Mouse (Mus musculus) layer of hippocampus, adult 18-20 months (tissue): Measurements from ENCODE around the gene Tob1. TPM values are rescaled to one million over a fixed set of nuclear protein-coding genes. Genes with fewer than 3 reads are reported as not detected.
A peak's percentile ranks its signal among the peaks of the same experiment; 100 is the strongest.

Source experiments
- DNase-seq, 2 experiments: peaks; one replicate each; pipeline ENCODE4 v3.0.0; 2022; ENCODE audit warnings: low spot score in 2 of 2
- total RNA-seq, 2 experiments: library from RNA; stranded (reverse); gene quantifications; 2 replicates each; pipeline ENCODE4 v1.2.3; 2021

Tob1 gene
- total RNA-seq, 2 experiments from 2014 or later = 46.3 to 48.6 TPM

DNA sequence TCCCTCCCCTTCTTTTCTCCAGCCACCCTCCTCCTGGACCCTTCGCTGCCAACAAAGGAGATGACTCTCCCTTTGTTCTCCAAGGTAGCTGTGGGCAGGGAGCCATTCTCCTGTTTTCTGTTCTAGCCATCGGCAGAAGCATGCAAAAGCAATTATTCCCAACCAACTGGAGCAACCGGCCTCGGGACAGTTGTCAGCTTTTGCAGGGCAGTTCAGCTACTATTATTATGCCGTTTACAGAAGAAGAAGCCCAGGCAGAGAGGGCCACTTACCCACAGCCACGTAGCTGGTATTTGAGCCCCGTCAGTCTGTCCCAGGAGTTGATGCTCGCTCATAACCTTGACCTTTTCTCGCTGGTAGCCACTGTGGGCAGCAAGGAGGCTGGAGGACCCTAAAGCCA is 17.2 kb downstream of the Tob1 start:
- DNase-seq = no peak

- no peak for DNase-seq
Measured at GRCm38 (mm10) chr11:94229207-94229960, 18.1 kb downstream of the Tob1 start.

- no peak for DNase-seq
Measured at GRCm38 (mm10) chr11:94230244-94230643, 19.0 kb downstream of the Tob1 start.

GRCm38 (mm10) chr11:94231821-94232552 is 20.7 kb downstream of the Tob1 start:
- no peak for DNase-seq

DNA sequence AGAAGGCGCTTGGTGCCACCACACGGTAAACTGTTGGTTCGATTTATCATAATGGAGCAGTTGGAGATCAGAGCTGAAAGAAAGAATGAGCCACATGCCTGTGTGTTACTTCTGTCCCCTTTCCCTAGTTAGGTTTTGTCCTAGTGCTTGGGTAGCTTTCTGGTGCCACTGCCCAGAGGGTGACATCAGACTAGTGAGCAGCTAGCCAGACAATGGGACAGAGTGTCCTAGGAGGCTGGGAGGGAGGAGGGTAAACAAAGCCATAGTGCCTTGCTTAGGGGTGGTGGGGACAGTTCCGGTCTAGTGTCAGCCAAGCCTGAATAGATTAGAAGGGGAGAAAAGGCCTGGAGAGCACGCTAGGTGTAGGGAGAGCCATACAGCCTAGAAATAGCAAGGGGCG is 22.2 kb downstream of the Tob1 start:
- DNase-seq = peak in 1 of 2 experiments; percentile 60

DNA sequence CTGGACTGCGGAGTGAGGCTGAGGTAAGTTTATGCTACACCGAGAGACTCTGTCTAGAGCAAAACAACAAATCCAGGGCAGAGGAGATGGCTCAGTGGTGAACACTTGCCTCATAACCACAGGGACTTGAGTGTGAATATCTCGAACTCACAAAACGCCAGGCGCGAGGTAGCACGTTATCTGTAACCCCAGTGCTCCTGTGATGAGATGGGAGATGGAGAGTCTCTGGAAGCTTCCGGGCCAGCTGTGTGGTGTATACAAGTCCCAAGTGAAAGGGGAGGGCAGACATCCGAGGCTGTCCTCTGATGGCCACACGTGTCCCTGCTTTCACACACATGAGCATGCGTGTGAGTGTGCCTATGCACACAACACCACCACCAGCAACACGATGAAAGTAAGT is 23.1 kb downstream of the Tob1 start:
- no peak for DNase-seq

GRCm38 (mm10) chr11:94234857-94235256 is 23.6 kb downstream of the Tob1 start:
- DNase-seq = no peak

- peak; percentile 56 to 90 for DNase-seq
Measured at GRCm38 (mm10) chr11:94236074-94236473, 24.8 kb downstream of the Tob1 start.

DNA sequence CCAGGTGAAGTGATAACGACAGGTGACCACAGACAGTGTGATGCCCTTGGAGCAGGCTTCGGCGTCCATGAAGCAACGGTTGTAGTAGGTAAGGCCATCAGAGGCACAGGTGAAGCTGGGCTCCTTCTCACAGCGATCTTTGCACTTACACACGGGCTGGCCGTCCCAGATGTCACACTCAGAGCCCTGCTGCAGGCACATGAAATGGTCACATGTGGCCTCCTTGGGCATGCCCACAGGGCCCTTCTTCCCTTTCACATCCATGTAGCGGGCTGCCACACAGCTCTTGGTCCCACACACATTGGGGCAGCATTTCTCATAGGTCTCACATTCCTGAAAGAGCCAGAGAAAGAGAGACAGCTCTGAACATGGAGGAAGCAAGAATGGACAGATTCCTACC is 27.5 kb downstream of the Tob1 start:
- DNase-seq = no peak

GRCm38 (mm10) chr11:94239706-94240105 is 28.5 kb downstream of the Tob1 start:
- DNase-seq = no peak

DNA sequence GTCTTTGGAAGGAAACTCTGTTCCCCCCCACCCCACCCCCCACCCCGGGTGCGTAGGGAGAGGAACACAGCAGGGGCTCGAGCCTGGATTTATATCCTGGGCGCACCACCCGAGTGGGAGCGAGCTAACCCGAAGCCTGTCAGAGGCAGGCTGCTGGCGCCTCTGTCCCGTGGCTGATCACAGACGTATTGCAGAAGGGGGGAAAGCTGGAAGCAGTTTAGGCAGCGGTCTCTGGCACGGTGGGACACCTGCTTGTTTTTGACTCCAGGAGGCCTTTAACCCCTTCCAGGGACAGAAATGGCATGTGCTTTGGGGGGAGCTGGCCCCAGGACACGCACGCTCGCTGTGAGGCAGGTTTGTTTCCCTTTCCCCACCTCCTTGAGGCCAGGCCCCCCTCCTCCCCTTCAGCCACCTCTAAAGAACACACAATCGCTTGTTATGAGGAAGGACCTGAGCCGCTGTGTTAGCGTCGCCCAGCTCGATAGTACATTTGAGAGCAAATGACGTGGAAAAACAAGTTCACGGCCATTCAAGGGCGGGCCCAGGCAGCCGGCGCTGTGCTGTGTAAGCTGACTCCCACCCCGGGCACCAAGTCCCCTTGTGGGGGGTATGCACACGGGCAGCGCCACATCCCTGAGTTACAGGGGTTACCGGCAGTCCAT is 31.6 kb downstream of the Tob1 start:
- no peak for DNase-seq

DNA sequence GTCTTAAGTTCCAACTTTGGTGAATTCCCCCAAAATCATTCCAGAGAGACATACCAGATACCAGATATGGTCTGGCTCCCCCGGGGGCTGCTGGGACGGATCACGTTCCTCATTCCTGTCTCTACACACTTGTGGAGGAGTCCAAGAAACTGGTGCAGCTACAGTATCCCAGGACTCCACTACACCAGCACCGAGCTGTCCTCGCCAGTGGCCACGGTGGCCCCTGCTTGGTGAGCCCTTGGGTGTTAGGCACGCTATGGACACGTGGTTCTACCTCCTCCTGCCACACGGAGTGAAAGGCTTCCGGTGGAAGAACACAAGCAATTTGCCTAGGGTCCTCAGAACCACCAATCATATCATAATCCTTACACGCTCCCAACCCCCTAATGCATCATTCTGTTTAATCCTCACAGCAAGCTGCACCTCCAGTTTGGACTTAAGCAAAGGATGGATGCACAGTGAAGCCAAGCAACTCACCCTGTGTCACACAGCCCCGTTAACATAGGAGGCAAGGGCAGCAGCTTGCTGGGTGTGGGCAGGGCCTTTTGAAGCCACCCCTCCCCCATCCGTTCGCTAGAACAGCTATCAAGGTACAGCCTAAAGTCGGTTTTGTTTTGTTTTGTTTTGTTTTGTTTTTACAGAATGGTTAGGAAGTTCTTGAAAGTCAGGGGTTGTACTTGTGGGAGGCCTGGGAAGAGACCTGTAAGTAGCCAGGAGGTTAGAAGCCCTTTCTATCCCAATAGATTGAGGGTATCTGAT is 32.3 kb downstream of the Tob1 start:
- no peak for DNase-seq

- no peak for DNase-seq
Measured at GRCm38 (mm10) chr11:94244385-94244784, 33.1 kb downstream of the Tob1 start.

- DNase-seq = peak in 1 of 2 experiments; percentile 26
Measured at GRCm38 (mm10) chr11:94245955-94246788, 34.9 kb downstream of the Tob1 start, which contains the start of gene Wfikkn2. TSS of gene Wfikkn2 (minus strand) at chr11:94246005.

- DNase-seq = no peak
Measured at GRCm38 (mm10) chr11:94246789-94247061, 35.5 kb downstream of the Tob1 start.

DNA sequence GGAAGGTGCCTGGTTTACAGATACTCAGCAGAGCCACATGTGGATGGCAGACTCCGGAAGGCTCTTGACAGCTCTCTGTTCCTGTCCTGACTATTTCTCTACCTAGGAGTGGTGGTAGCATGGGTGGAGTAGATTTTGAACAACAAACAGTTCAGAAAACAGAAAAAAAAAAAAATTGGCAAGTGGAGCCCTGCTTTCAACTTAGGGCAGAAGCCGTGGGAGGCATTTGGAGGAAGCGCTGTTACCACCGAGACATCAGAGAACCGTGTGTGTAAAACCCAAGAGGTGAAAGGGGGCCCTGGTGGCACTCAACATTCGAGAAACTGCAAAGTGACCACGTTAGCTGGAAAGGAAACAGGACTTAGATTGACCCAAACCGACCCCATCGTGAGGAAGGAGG is 41.9 kb downstream of the Tob1 start:
- no peak for DNase-seq

GRCm38 (mm10) chr11:94253691-94254090 is 42.4 kb downstream of the Tob1 start:
- DNase-seq = no peak

DNA sequence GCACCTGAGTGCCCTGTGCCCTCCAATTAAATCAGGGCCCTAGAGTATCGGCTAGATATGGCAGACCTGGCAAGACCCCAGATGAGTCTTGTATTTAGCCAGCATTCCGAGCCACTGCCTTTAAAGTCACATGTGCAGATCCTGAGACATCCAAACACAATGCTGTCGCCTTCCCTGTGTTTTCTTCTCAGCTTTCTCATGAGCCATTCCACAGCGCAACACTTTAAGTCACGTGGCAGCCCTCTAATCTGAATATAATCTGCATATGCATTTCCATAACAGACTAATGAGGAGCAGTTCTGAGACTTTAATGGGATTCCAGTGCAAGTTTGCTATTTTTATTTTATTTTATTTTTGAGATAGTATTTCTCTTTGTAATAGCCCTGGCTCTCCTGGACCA is 44.5 kb downstream of the Tob1 start:
- DNase-seq = no peak

DNA sequence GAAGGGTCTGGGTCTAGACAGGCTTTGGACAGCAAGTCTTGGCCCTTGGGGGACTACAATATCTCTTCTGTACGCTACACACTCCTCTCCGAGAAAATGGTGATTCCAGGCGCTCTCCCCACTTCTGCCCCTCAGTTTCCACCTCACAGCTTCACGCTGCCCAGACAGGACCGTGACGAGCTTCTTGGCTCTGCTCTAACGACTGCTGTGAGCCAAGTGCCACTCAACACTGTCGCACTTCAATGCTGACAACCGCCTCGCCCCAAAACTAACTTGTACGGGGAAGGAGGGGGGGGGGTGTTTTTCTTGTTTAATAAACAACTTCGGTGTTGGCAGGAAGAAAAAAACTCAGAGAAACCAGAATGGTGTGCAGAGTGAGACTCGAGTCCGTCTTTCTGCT is 46.7 kb downstream of the Tob1 start:
- DNase-seq = no peak

- DNase-seq = no peak
Measured at GRCm38 (mm10) chr11:94259814-94260213, 48.6 kb downstream of the Tob1 start.
